Mouse (Mus musculus): ENCODE measurements at regions not wholly inside any gene's neighbourhood (a gene's known extent, or its start where the extent isn't known, plus 50 kb on each side); places are given as distances from the start of the nearest gene placed in this dataset.

DNA sequence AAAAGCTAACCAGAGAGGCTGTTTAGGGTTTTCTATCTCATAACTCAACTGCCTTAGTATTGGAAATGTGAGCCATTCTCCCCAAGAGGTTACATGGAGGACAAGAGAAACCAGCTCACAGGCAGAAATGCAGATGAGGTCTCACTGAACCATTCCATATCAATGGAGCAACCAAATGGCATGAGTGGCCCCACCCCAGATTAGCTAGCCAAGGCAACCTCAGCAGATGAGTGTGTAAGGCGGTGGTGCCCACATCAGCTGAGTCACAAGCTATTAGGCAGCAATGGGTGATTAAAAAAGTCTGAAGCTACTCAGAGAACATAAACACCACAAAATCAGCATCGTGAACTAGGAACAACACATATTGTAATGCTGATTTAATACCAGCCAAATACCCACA lies 133.2 kb downstream of the Lpin1 start:
- no peak for DNase-seq

DNA sequence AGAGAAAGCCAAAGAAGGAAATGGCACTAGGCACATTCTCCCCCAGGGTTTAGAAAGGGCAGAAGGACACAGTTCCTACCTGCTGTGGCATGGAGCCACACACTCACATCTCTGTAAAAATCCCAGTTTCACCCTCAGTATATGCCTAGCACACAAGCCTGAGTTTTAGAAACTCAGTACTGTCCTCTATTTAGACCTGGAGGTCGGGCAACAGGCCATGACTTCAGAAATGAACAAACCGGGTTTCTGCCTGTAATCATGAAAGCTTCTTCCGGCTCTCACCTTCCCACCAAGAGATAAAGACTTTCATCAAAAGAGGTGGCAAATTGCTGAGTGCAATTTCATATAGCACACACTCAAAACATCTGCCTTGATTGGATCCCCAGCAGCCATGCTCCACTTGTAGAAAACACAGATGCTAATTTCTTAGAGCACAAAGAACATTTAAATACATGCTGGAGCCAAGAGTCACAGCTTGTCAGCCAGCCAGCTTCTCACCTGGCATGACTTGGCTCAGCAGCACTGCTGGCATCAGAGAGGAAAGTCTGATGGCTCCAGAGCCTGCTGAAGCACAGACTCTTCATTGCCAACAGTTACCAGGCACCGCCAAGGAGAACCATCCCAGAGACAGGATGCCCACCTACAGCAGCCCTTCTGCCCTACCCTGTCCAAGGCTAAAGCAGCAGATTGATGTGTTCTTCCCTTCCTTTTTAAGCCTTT lies 136.2 kb downstream of the Lpin1 start:
- peak; percentile 76 for DNase-seq

DNA sequence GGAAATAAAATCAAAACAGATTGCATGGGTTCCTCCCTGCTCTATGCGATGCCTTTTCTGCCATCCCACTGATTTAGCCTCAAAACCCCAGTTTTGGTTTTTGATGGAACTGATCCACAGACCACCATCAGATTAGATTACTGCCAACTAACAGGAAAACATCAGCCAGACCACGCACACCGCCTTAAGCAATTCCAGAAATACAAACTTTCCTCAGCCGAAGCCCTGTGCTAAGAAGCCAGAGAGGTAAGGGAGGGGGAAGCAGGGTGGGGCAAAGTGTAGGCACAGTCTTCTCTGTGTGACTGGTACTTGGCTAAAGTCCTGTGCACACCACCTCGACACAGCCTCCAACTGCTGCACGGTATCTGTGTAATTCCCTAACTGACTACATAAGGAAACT lies 153.3 kb downstream of the Lpin1 start:
- no peak for DNase-seq

GRCm38 (mm10) chr12:16450771-16451435 lies 159.9 kb downstream of the Lpin1 start:
- no peak for DNase-seq

- DNase-seq = no peak
These were observed 172.0 kb downstream of the Lpin1 start for GRCm38 (mm10) chr12:16438717-16439116.

DNA sequence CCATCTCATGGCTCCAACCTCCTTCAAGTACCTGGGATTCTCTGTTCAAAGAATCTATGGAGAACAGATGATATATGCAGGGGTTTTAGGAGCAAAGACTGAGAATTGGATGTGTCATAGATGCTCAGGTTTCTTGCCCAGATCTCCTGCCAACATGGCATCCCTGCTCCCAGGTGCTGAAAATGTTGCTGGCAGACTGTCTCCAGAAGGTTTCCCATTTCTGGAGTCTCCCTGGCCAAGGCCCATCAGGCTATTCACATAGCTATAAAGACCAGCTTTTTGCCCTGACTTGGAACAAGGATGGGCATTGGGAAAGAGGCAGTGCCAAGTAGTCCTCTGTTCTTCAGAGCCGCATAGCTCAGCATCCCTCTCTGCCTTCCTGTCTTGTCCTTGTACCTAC lies 173.8 kb downstream of the Lpin1 start:
- no peak for DNase-seq

DNA sequence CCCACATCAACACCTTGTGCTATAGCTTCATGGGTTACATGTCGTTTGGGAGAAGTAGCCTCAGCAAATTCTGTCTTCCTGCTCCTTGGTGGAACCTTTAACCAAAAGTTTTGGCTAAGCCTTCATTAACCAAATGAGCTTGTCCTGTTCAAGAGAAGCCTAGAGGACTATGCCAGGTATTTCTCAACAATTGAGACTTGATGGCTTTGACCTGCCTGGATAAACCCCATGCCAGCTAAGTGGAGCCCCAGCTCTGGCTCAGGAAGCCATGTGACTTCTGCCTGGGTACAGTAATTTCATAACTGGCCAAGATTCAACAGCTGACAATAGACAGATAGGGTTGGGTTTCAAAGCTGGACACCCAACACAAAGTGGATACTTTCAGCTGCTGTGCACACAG lies 174.5 kb downstream of the Lpin1 start:
- DNase-seq = no peak

- peak; percentile 56 for DNase-seq
These were observed 176.0 kb downstream of the Lpin1 start for GRCm38 (mm10) chr12:16434739-16435138.

DNA sequence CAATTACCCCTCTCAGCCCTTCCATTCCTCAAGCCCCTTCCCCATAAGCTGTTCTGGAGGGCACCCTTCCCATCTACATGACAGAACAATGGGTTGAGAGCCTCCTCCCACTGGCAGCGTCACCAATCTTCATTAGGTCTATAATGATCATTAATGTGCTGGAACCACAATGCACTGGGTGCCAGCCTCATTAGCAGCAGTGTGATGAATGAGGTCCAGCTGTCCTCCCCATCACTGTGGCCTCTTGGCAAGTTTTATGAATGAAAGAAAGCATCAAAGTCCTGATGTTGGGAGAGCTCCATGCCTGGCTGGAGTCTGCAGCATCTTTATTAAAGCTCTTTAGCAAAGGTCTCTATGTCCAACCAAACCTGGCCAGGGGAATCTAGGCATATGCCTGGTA lies 176.5 kb downstream of the Lpin1 start:
- DNase-seq = no peak

DNA sequence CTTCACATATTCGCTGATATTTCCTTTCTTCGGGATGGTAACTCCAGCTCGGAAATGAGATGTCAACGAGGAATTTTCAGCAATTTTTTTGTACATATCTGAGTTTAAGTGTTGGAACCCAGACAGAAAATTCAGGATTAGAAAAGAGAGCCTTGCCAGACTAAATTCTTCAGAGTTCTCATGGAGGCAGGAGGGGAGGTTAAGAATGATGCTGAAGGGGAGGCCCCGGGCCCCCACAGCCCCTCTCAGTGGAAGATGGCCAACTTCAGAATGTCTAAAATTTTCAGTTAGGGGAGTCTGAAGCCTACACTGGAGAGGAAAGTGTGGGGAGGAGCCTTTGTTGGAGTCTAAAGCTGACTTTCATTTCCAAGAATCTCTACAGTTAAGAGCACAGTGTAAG lies 184.8 kb downstream of the Lpin1 start:
- no peak for DNase-seq

GRCm38 (mm10) chr12:16424526-16424925 lies 186.2 kb downstream of the Lpin1 start:
- DNase-seq = no peak

DNA sequence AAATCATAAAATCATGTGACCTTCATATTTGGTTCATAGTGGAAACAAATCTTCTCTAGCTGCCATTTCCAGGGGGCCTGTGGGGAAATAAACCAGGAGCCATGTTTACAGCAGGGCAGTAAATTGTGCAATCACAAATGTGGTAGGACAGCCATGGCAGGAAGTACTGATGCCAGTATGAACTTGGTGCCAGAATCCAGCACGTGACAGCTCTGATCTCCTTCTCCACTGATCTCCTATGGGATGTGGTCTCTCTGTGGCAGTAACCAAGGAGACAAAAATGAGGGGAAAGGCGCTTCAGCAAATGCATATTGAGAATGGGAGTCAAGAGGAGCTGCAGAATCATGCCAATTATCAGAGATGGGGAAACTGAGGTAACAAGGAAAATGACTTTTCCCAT lies 215.0 kb downstream of the Lpin1 start:
- DNase-seq = no peak

DNA sequence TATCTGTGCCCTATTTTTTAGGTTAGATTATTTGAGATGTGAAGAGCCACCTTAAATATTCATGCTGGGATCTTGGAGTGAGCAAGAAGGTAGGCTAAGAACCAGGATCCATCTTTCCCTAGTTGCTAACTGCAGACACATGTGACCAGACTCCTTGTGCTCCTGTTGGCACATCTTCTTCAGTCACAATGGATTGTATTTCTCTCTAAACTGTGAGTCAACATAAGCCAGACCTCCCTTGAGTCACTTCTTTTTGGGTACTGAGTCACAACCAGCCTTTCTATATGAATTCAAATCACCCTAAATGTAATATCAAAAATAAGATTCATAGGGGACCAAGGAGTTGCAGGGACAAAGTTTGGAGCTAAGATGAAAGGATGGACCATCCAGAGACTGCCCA lies 217.9 kb downstream of the Lpin1 start:
- DNase-seq = no peak

GRCm38 (mm10) chr12:16391630-16392269 lies 219.0 kb downstream of the Lpin1 start:
- DNase-seq = no peak

GRCm38 (mm10) chr12:16391163-16391562 lies 219.6 kb downstream of the Lpin1 start:
- DNase-seq = no peak

GRCm38 (mm10) chr12:16387035-16387434 lies 223.7 kb downstream of the Lpin1 start:
- DNase-seq = no peak

DNA sequence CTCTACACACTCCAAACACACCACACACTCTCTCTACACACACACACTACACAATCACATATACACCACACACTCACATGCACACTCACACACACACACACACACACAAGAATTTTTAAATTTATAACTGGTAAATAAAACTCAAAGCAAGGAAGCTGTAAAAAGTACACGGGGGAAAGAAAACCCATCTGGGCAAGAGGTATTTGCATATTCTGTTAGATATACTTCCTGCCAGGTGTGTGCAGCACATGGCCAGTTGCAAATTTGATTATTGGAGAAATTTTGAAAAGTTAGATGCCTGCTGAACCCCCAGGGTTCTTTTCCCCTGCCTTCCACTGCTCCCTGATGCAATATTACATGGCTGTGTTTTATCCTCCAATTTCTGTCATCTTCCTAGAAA lies 226.4 kb downstream of the Lpin1 start:
- no peak for DNase-seq

GRCm38 (mm10) chr12:16383499-16383935 lies 227.2 kb downstream of the Lpin1 start:
- DNase-seq = no peak

DNA sequence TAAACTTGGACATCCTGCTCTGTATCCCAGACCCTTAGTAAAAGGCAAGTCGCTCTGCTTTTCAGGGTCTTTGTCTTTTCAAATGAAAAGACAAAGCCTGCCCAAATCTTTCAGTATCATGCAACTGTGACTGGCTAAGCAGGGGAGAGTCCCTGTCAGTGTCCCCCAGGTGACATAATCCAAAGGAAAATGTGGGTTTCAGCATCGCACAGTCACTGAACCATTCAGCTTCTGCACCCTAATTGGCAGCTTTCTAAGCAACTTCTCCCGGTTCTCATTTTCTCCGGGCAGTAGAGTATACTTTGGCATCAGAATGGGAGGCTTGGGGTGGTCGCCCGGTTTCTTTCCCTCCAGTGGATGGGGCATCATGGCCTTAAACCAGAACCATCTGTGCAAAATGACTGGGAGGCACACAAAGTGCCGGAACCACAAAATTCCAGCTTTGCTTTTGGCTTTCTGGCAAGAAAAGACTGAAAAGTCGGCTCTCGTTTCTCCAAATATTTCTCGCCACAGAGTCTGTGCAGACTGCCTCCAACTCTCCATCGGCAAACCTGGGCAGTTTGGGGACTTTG lies 228.3 kb downstream of the Lpin1 start:
- DNase-seq = no peak

DNA sequence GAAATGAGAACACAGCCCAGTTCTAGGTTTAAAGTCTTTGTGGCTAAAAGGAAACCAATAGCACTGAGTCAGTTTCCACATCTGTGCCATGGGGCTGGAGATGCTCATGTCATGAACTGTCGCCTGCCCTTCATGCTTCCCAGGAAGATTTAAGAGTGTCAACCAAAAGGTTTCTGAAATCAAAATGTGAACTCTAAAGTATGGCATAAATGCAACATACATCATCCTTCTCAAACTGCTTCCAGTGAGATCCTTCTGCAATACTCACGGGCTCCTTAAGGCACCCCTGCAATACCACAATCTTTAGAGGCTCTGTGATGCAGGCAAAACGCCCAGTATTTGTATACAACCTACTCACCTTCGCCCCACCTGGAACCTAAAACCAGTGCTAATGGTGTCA lies 229.7 kb downstream of the Lpin1 start:
- no peak for DNase-seq

DNA sequence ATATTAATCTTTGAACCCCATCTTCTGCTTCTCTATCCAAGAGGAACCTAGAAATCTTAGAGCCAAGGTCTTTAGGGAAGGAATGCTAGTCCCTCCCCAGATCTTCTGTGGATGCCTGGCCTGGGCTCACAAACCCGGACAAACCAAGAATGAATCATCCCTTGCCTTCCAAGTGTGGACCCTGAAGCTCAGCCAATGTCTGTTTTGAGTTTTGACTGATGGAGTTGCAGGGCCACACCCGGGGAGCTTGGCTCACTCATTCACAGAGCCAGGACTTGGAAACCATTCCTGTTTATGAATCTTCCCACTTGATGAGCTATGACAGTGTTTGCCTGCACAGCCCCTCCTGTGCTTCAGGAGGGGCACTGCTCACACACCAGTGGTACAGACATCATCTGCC lies 230.4 kb downstream of the Lpin1 start:
- no peak for DNase-seq

GRCm38 (mm10) chr12:16379415-16379814 lies 231.4 kb downstream of the Lpin1 start:
- DNase-seq = no peak

- no peak for DNase-seq
These were observed 232.3 kb downstream of the Lpin1 start for GRCm38 (mm10) chr12:16378501-16378900.

Data from cerebellum, adult 8-10 months (tissue).